Mouse (Mus musculus) heart, embryonic 15.5 days (tissue): ENCODE results near the gene Foxj1. TPM values are rescaled to one million over a fixed set of nuclear protein-coding genes. Genes with fewer than 3 reads are reported as not detected.
A peak's percentile ranks its signal among the peaks of the same experiment; 100 is the strongest.
"Not testable (repeated sequence)": the region's sequence is repeated elsewhere in the genome, so short reads cannot be mapped to it uniquely, and the experiment has no call there.

Experiments used
- ATAC-seq: fragments of 200-750 bp; cut with Nextera tagmentation; replicated peaks from 2 replicates; pipeline ENCODE4 v1.8.0; 2017; ENCODE audit warnings: low read depth, moderate TSS enrichment; ENCODE audit not compliant: insufficient number of reproducible peaks, insufficient read depth, low FRiP score
- H3K27ac ChIP-seq: fragments of 300-500 bp; sonication (generic); 2 replicates; pipeline ENCODE4 v1.5.1; 2015; ENCODE audit warnings: mild to moderate bottlenecking, inconsistent platforms
- H3K27me3 ChIP-seq: fragments of 300-500 bp; sonication (generic); 2 replicates; pipeline ENCODE4 v1.6.1; 2015; ENCODE audit warnings: inconsistent platforms
- H3K36me3 ChIP-seq: fragments of 300-500 bp; sonication (generic); 2 replicates; pipeline ENCODE4 v1.6.1; 2015; ENCODE audit warnings: mild to moderate bottlenecking, inconsistent platforms
- H3K4me1 ChIP-seq: fragments of 300-500 bp; sonication (generic); replicated peaks from 2 replicates; pipeline ENCODE4 v1.6.1; 2015; ENCODE audit warnings: inconsistent platforms
- H3K4me2 ChIP-seq: fragments of 300-500 bp; sonication (generic); 2 replicates; pipeline ENCODE4 v1.6.1; 2015; ENCODE audit warnings: inconsistent platforms, mild to moderate bottlenecking, moderate library complexity
- H3K4me3 ChIP-seq: fragments of 300-500 bp; sonication (generic); 2 replicates; pipeline ENCODE4 v1.5.1; 2015; ENCODE audit warnings: mild to moderate bottlenecking, inconsistent platforms
- H3K9ac ChIP-seq: fragments of 300-500 bp; sonication (generic); 2 replicates; pipeline ENCODE4 v1.6.1; 2015; ENCODE audit warnings: mild to moderate bottlenecking, inconsistent platforms
- H3K9me3 ChIP-seq: fragments of 300-500 bp; sonication (generic); replicated peaks from 2 replicates; pipeline ENCODE4 v1.6.1; 2016; ENCODE audit warnings: inconsistent platforms
- WGBS: fragments of 180-500 bp; shearing (Covaris S2); methylation state at CpG from one replicate; pipeline ENCODE4 v1.1.7; 2015; ENCODE audit warnings: mixed read lengths; 5-methylcytosine and 5-hydroxymethylcytosine counted together
- polyA plus RNA-seq: library from polyadenylated mRNA; unstranded; fragments of >200 nt; fragmentation: Nextera tagmentation; extraction: Ambion mirVana; gene quantifications from 2 replicates; pipeline ENCODE4 v1.2.1, GENCODE M21; 2015

Gene Foxj1
- 0.89 and 2.6 TPM in 2 replicates for polyA plus RNA-seq

GRCm38 (mm10) chr11:116335244-116336036 lies at the start of gene Foxj1:
Foxj1 (minus strand) TSS chr11:116335399.
- H3K36me3 ChIP-seq = no peaks in the 10 kb centered on the region
- H3K27me3 ChIP-seq = peaks cover 26% of the 10 kb centered on the region
- H3K4me3 ChIP-seq = peak within 1 kb of the TSS; percentile 62
- WGBS = under 1% methylated on average over 59 of the region's 61 CpGs
- peak within 1 kb of the TSS; percentile 23; the same call in 1 of the 2 replicates for H3K27ac ChIP-seq
- ATAC-seq = peak; percentile 87
- H3K9ac ChIP-seq = peak within 1 kb of the TSS; percentile 59
- H3K4me1 ChIP-seq = peaks cover 24% of the 10 kb centered on the region
- H3K4me2 ChIP-seq = peak within 1 kb of the TSS; percentile 99
- no peaks in the 10 kb centered on the region for H3K9me3 ChIP-seq

DNA sequence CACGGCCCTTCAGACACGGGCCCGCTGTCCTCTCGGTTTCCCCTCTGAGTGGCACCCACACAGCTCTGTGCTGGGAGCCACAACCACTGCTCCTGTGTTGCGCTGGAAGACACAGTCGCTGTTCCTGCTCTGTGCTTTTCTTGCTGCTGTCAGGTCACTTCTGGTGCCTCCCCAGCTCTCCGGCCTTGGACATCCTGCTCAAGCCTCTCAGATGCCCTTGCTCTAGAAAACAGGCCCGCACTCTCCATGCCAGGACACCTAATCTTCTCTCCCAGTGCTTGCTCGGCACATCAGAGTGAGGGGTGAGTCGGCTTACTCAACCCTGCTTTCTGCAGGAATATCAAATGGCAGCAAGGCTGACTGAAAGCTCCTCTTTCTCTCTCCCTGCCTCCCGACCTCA lies 49.0 kb upstream of the Foxj1 start:
- no peaks in the 10 kb centered on the region for H3K9me3 ChIP-seq
- ATAC-seq = no peak
- H3K27me3 ChIP-seq = no peaks in the 10 kb centered on the region
- no peaks in the 10 kb centered on the region for H3K36me3 ChIP-seq
- H3K4me3 ChIP-seq = no peak overlapping the region
- 72% methylated on average over 11 of the region's 11 CpGs for WGBS
- H3K27ac ChIP-seq = no peak overlapping the region
- no peak overlapping the region for H3K9ac ChIP-seq
- peaks cover 22% of the 10 kb centered on the region for H3K4me1 ChIP-seq
- no peak overlapping the region for H3K4me2 ChIP-seq

DNA sequence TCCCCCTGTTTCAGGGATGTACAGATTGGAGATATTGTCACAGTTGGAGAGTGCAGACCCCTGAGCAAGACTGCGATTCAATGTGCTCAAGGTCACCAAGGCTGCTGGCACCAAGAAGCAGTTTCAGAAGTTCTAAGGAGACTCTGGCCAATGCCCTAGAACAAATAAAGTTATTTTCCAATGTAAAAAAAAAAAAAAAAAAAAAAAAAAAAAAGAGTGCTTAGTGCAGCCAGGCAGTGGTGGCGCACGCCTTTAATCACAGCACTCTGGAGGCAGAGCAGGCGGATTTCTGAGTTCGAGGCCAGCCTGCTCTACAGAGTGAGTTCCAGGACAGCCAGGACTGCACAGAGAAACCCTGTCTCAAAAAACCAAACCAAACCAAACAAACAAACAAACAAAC lies 47.9 kb upstream of the Foxj1 start:
- not testable (repeated sequence) for H3K36me3 ChIP-seq, H3K4me2 ChIP-seq, ATAC-seq, H3K27ac ChIP-seq, H3K9me3 ChIP-seq, H3K9ac ChIP-seq, H3K27me3 ChIP-seq, H3K4me3 ChIP-seq
- 85% methylated on average over 5 of the region's 5 CpGs for WGBS
- peaks cover 22% of the 10 kb centered on the region for H3K4me1 ChIP-seq

- Histone ChIP-seq H3K36me3 (no peaks in the 10 kb centered on the region), H3K9ac (no peak overlapping the region), H3K4me1 (no peaks in the 10 kb centered on the region), H3K4me3 (no peak overlapping the region), H3K27ac (no peak overlapping the region), H3K4me2 (no peak overlapping the region), H3K27me3 (no peaks in the 10 kb centered on the region), H3K9me3 (no peaks in the 10 kb centered on the region)
- WGBS = 71% methylated on average over 7 of the region's 7 CpGs
- no peak for ATAC-seq
Measured at GRCm38 (mm10) chr11:116380767-116381166, 45.6 kb upstream of the Foxj1 start.

GRCm38 (mm10) chr11:116379530-116379929 lies 44.3 kb upstream of the Foxj1 start:
- no peak overlapping the region for H3K4me3 ChIP-seq
- H3K9me3 ChIP-seq = no peaks in the 10 kb centered on the region
- no peak overlapping the region for H3K27ac ChIP-seq
- no peak overlapping the region for H3K9ac ChIP-seq
- H3K4me1 ChIP-seq = no peaks in the 10 kb centered on the region
- no peaks in the 10 kb centered on the region for H3K36me3 ChIP-seq
- no peaks in the 10 kb centered on the region for H3K27me3 ChIP-seq
- WGBS = 66% methylated on average over 6 of the region's 6 CpGs
- no peak for ATAC-seq
- no peak overlapping the region for H3K4me2 ChIP-seq

DNA sequence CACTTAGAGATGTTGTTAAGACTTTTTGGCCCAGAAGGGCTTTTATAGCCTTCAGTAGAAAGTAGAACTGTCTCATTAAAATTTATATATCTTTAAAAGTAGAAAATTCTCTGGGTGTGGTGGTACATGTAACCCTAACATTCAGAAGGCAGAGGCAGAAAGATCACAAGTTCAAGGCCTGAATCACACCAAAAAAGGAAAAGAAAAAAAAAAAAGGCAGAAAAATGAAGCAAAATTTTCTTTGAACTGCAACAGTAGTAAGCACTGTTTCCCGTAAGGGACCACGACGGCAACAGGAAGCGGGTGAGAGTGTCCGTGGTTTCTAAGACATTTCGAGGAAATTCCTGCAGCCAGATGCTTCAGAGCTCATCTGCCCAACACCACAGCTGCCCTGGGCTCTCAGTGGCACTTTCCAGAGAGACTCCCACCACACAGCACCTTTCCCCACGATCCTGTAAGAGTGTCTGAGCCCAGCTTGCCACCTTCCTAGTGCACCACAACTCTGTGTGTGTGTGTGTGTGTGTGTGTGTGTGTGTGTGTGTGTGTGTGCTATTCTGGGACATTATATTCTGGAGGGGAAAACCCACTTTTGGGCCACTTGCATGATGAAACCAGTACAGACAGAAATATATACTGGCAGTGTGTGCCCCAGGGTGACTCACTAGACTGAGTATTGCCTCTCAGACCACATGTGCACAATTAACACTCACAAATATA lies 41.9 kb upstream of the Foxj1 start:
- WGBS = 49% methylated on average over 7 of the region's 7 CpGs

DNA sequence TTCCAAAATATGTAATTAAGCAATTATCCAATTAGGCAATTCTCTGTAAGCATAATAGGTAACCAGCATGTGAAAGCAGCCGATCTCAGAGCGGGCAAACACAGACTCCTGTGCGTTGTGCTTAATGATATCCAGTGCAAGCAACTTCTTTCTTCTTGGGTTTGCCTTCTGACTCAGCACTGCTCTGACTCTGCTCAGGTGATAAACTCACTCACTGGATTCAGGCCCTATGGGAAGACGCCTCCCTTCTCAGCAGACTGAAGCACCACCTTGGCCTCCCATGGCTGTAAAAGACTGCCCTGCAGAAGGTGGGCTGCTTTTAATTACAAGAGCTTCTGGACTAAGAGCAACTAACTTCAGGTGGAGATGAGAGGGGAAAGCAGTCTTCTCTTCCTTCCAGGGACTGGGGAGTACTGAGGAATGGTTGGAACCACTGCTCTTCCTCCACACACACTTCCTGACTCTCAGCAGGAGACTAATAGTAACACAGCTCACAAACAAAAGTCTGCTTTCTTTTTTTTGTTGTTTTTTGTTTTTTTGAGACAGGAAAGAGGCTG lies 36.8 kb upstream of the Foxj1 start:
- Histone ChIP-seq H3K36me3 (no peaks in the 10 kb centered on the region), H3K4me2 (no peak overlapping the region), H3K9ac (no peak overlapping the region), H3K4me1 (peaks cover 14% of the 10 kb centered on the region), H3K9me3 (no peaks in the 10 kb centered on the region), H3K27me3 (no peaks in the 10 kb centered on the region), H3K27ac (no peak overlapping the region), H3K4me3 (no peak overlapping the region)
- 85% methylated on average over 4 of the region's 4 CpGs for WGBS
- ATAC-seq = no peak

More for the DNA sequence above, 41.9 kb upstream of the Foxj1 start:
- no peak for ATAC-seq
- Histone ChIP-seq H3K27me3 (no peaks in the 10 kb centered on the region), H3K4me1 (no peaks in the 10 kb centered on the region), H3K9ac (no peak overlapping the region), H3K27ac (no peak overlapping the region), H3K36me3 (no peaks in the 10 kb centered on the region), H3K9me3 (no peaks in the 10 kb centered on the region), H3K4me2 (no peak overlapping the region), H3K4me3 (no peak overlapping the region)

- H3K9ac ChIP-seq = no peak overlapping the region
- H3K9me3 ChIP-seq = no peaks in the 10 kb centered on the region
- H3K27me3 ChIP-seq = no peaks in the 10 kb centered on the region
- H3K27ac ChIP-seq = no peak overlapping the region; the same call in 1 of the 2 replicates
- no peak overlapping the region for H3K4me3 ChIP-seq
- WGBS = 31% methylated on average over 5 of the region's 5 CpGs
- ATAC-seq = no peak
- peaks cover 14% of the 10 kb centered on the region for H3K4me1 ChIP-seq
- no peak overlapping the region for H3K4me2 ChIP-seq
- no peaks in the 10 kb centered on the region for H3K36me3 ChIP-seq
Measured at GRCm38 (mm10) chr11:116369633-116370032, 34.4 kb upstream of the Foxj1 start.

DNA sequence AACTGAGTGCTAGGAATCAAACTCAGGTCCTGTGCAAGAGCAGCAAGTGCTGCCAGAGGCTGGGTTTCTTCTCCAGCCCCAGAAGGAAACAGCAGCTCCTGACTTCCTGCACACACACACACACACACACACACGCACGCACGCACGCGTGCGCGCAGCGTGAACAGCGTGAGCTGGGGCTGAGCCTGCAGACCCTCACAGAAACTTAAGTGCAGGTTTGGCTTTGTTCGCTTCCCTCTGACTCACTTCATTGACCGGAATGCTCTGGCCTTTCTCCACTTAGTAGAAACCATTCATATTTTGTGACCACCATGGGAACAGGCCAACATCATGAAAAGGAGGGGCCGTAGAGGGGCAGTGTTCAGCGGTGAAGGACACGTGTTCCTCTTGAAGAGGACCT lies 33.9 kb upstream of the Foxj1 start:
- 91% methylated on average over 14 of the region's 14 CpGs for WGBS
- peaks cover 14% of the 10 kb centered on the region for H3K4me1 ChIP-seq
- ATAC-seq = no peak
- H3K9ac ChIP-seq = no peak overlapping the region
- no peaks in the 10 kb centered on the region for H3K9me3 ChIP-seq
- H3K36me3 ChIP-seq = no peaks in the 10 kb centered on the region
- H3K4me2 ChIP-seq = no peak overlapping the region
- no peak overlapping the region for H3K4me3 ChIP-seq
- H3K27ac ChIP-seq = no peak overlapping the region
- H3K27me3 ChIP-seq = no peaks in the 10 kb centered on the region

- Histone ChIP-seq H3K27ac (no peak overlapping the region), H3K4me3 (no peak overlapping the region), H3K9ac (no peak overlapping the region), H3K9me3 (no peaks in the 10 kb centered on the region), H3K4me1 (peaks cover 14% of the 10 kb centered on the region), H3K27me3 (no peaks in the 10 kb centered on the region), H3K4me2 (no peak overlapping the region), H3K36me3 (no peaks in the 10 kb centered on the region)
- ATAC-seq = 0 out of 2 replicates have a peak, but pooled peaks have one; percentile 43
- WGBS = 35% methylated on average over 9 of the region's 9 CpGs
Measured at GRCm38 (mm10) chr11:116368116-116368515, 32.9 kb upstream of the Foxj1 start.

GRCm38 (mm10) chr11:116366647-116367046 lies 31.4 kb upstream of the Foxj1 start:
- Histone ChIP-seq H3K4me3 (no peak overlapping the region), H3K4me1 (peaks cover 13% of the 10 kb centered on the region), H3K9ac (no peak overlapping the region), H3K27me3 (no peaks in the 10 kb centered on the region), H3K4me2 (no peak overlapping the region), H3K27ac (no peak overlapping the region), H3K36me3 (no peaks in the 10 kb centered on the region), H3K9me3 (no peaks in the 10 kb centered on the region)
- 76% methylated on average over 1 of the region's 1 CpGs for WGBS
- no peak for ATAC-seq
